Mouse (Mus musculus) CH12.LX (cell line): ENCODE measurements around the gene Cdh5. TPM values are rescaled to one million over a fixed set of nuclear protein-coding genes. Genes with fewer than 3 reads are reported as not detected.

Experiments
- DNase-seq: peaks from one replicate; pipeline ENCODE4 v3.0.0-alpha.2; 2013; ENCODE audit errors: extremely low read depth
- H3K27ac ChIP-seq: 2 replicates; pipeline ENCODE4 v1.5.1; 2012; ENCODE audit warnings: low read depth, mild to moderate bottlenecking, control low read depth, moderate library complexity; ENCODE audit not compliant: insufficient read depth
- H3K27me3 ChIP-seq: replicated peaks from 2 replicates; pipeline ENCODE3; 2012; ENCODE audit warnings: inconsistent platforms
- H3K36me3 ChIP-seq, 2 experiments: replicated peaks in 1 of 2; 2 replicates each; pipeline versions ENCODE3 to v1.6.1; 2012; ENCODE audit warnings: inconsistent platforms in 1 of 2, low read length in 1 of 2, mild to moderate bottlenecking in 1 of 2, mixed read lengths in 1 of 2, moderate library complexity in 1 of 2; ENCODE audit not compliant: control insufficient read depth in 1 of 2, insufficient read depth in 1 of 2
- H3K4me1 ChIP-seq, 2 experiments: 2 replicates each; pipeline ENCODE4 v1.6.1; 2012; ENCODE audit warnings: inconsistent platforms in 1 of 2, moderate library complexity in 1 of 2; ENCODE audit not compliant: insufficient read depth in 2 of 2, control insufficient read depth in 1 of 2
- H3K4me2 ChIP-seq: 2 replicates; pipeline ENCODE4 v1.6.1; 2012; ENCODE audit warnings: low read depth, mild to moderate bottlenecking, control low read depth; ENCODE audit not compliant: poor library complexity, insufficient read depth, severe bottlenecking
- H3K4me3 ChIP-seq, 3 experiments: fragments of 150-350 bp in 1 of 3; sonication (generic) in 1 of 3; replicated peaks in 1 of 3; 2 replicates each; pipeline versions ENCODE3 to v1.5.1; 2011 to 2012; ENCODE audit warnings: low read depth in 2 of 3, low read length in 2 of 3, mild to moderate bottlenecking in 2 of 3, moderate library complexity in 2 of 3, control low read depth in 1 of 3, improper control_type of control experiment in 1 of 3, inconsistent platforms in 1 of 3, mixed read lengths in 1 of 3; ENCODE audit not compliant: poor library complexity in 1 of 3
- H3K79me2 ChIP-seq: replicated peaks from 2 replicates; pipeline ENCODE4 v1.6.1; 2012; ENCODE audit warnings: mild to moderate bottlenecking, moderate library complexity; ENCODE audit not compliant: control insufficient read depth, poor library complexity, insufficient read depth, severe bottlenecking; ENCODE audit errors: extremely low read depth
- H3K9ac ChIP-seq: 2 replicates; pipeline ENCODE4 v1.6.1; 2012; ENCODE audit warnings: low read depth, mild to moderate bottlenecking, control low read depth, moderate library complexity; ENCODE audit not compliant: insufficient read depth
- H3K9me3 ChIP-seq: replicated peaks from 2 replicates; pipeline ENCODE3; 2012; ENCODE audit warnings: low read length, inconsistent platforms, mixed read lengths
- BHLHE40 ChIP-seq: IDR thresholded peaks from 2 replicates; pipeline ENCODE4 v1.6.1; 2011; ENCODE audit warnings: mild to moderate bottlenecking, low read depth, low read length, improper control_type of control experiment
- CHD1 ChIP-seq: IDR thresholded peaks from 2 replicates; pipeline ENCODE4 v1.6.1; 2012; ENCODE audit warnings: low read depth, low read length, improper control_type of control experiment, inconsistent platforms
- CHD2 ChIP-seq: IDR thresholded peaks from 2 replicates; pipeline ENCODE4 v1.6.1; 2011; ENCODE audit warnings: low read length, improper control_type of control experiment
- CTCF ChIP-seq, 2 experiments: IDR thresholded peaks in 1 of 2; conservative IDR thresholded peaks in 1 of 2; 2 replicates each; pipeline ENCODE4 v1.5.1; 2011 to 2012; ENCODE audit warnings: low read depth in 2 of 2, low read length in 2 of 2, improper control_type of control experiment in 1 of 2, inconsistent platforms in 1 of 2, mild to moderate bottlenecking in 1 of 2, moderate library complexity in 1 of 2
- E2F4 ChIP-seq: IDR thresholded peaks from 2 replicates; pipeline ENCODE4 v1.6.1; 2011; ENCODE audit warnings: low read depth, low read length, improper control_type of control experiment; ENCODE audit not compliant: insufficient replicate concordance
- ELF1 ChIP-seq: IDR thresholded peaks from 2 replicates; pipeline ENCODE4 v1.6.1; 2014; ENCODE audit warnings: low read depth, mild to moderate bottlenecking, inconsistent platforms, low read length, improper control_type of control experiment
- EP300 ChIP-seq: IDR thresholded peaks from 2 replicates; pipeline ENCODE4 v1.6.1; 2011; ENCODE audit warnings: low read length, improper control_type of control experiment
- ETS1 ChIP-seq: conservative IDR thresholded peaks from 2 replicates; pipeline ENCODE4 v1.6.1; 2012; ENCODE audit warnings: low read depth, mild to moderate bottlenecking, inconsistent platforms, low read length, improper control_type of control experiment, moderate library complexity
- GABPA ChIP-seq: IDR thresholded peaks from 2 replicates; pipeline ENCODE4 v1.6.1; 2012; ENCODE audit warnings: low read depth, low read length, improper control_type of control experiment, inconsistent platforms; ENCODE audit not compliant: insufficient replicate concordance
- IRF4 ChIP-seq: IDR thresholded peaks from 2 replicates; pipeline ENCODE4 v1.6.1; 2014; ENCODE audit warnings: low read depth, mild to moderate bottlenecking, inconsistent platforms, low read length, improper control_type of control experiment
- JUN ChIP-seq: IDR thresholded peaks from 2 replicates; pipeline ENCODE4 v1.6.1; 2011; ENCODE audit warnings: low read depth, mild to moderate bottlenecking, low read length, improper control_type of control experiment, moderate library complexity; ENCODE audit not compliant: insufficient read depth
- JUND ChIP-seq: conservative IDR thresholded peaks from 2 replicates; pipeline ENCODE4 v1.6.1; 2011; ENCODE audit warnings: low read depth, low read length, improper control_type of control experiment
- MAFK ChIP-seq: IDR thresholded peaks from 2 replicates; pipeline ENCODE4 v1.6.1; 2011; ENCODE audit warnings: low read length, improper control_type of control experiment; ENCODE audit not compliant: insufficient replicate concordance
- MAX ChIP-seq: IDR thresholded peaks from 2 replicates; pipeline ENCODE4 v1.6.1; 2011; ENCODE audit warnings: low read length, improper control_type of control experiment
- MAZ ChIP-seq: IDR thresholded peaks from 2 replicates; pipeline ENCODE4 v1.6.1; 2012; ENCODE audit warnings: low read depth, mild to moderate bottlenecking, inconsistent platforms, low read length, improper control_type of control experiment, moderate library complexity
- MXI1 ChIP-seq: IDR thresholded peaks from 2 replicates; pipeline ENCODE4 v1.6.1; 2011; ENCODE audit warnings: mild to moderate bottlenecking, low read depth, low read length, improper control_type of control experiment
- NELFE ChIP-seq: IDR thresholded peaks from 2 replicates; pipeline ENCODE4 v1.6.1; 2011; ENCODE audit warnings: low read depth, low read length, improper control_type of control experiment
- PAX5 ChIP-seq: IDR thresholded peaks from 2 replicates; pipeline ENCODE4 v1.6.1; 2012; ENCODE audit warnings: low read length, inconsistent platforms, mixed read lengths
- POLR2A ChIP-seq: IDR thresholded peaks from 2 replicates; pipeline ENCODE4 v1.6.1; 2011; ENCODE audit warnings: low read depth, mild to moderate bottlenecking, improper control_type of control experiment, low read length
- RAD21 ChIP-seq: IDR thresholded peaks from 2 replicates; pipeline ENCODE4 v1.6.1; 2011; ENCODE audit warnings: low read depth, mild to moderate bottlenecking, low read length, improper control_type of control experiment, moderate library complexity
- RCOR1 ChIP-seq: conservative IDR thresholded peaks from 2 replicates; pipeline ENCODE4 v1.6.1; 2012; ENCODE audit warnings: low read depth, mild to moderate bottlenecking, inconsistent platforms, low read length, improper control_type of control experiment
- SIN3A ChIP-seq: IDR thresholded peaks from 2 replicates; pipeline ENCODE4 v1.6.1; 2012; ENCODE audit warnings: low read length, improper control_type of control experiment, inconsistent platforms
- SMC3 ChIP-seq: IDR thresholded peaks from 2 replicates; pipeline ENCODE4 v1.6.1; 2011; ENCODE audit warnings: low read depth, low read length, improper control_type of control experiment
- TBP ChIP-seq: conservative IDR thresholded peaks from 2 replicates; pipeline ENCODE4 v1.6.1; 2011; ENCODE audit warnings: low read depth, low read length, improper control_type of control experiment
- TCF12 ChIP-seq: IDR thresholded peaks from 2 replicates; pipeline ENCODE4 v1.6.1; 2014; ENCODE audit warnings: low read depth, mild to moderate bottlenecking, inconsistent platforms, low read length, improper control_type of control experiment
- UBTF ChIP-seq: IDR thresholded peaks from 2 replicates; pipeline ENCODE4 v1.6.1; 2012; ENCODE audit warnings: low read depth, mild to moderate bottlenecking, inconsistent platforms, low read length, improper control_type of control experiment, moderate library complexity
- USF1 ChIP-seq: IDR thresholded peaks from 2 replicates; pipeline ENCODE4 v1.6.1; 2014; ENCODE audit warnings: low read depth, mild to moderate bottlenecking, inconsistent platforms, low read length, improper control_type of control experiment
- USF2 ChIP-seq: conservative IDR thresholded peaks from 2 replicates; pipeline ENCODE4 v1.6.1; 2011; ENCODE audit warnings: low read depth, low read length, improper control_type of control experiment
- ZC3H11A ChIP-seq: IDR thresholded peaks from 2 replicates; pipeline ENCODE4 v1.6.1; 2012; ENCODE audit warnings: low read depth, mild to moderate bottlenecking, inconsistent platforms, low read length, improper control_type of control experiment
- ZMIZ1 ChIP-seq: IDR thresholded peaks from 2 replicates; pipeline ENCODE4 v1.6.1; 2012; ENCODE audit warnings: low read depth, mild to moderate bottlenecking, inconsistent platforms, low read length, improper control_type of control experiment
- ZNF384 ChIP-seq: IDR thresholded peaks from 2 replicates; pipeline ENCODE4 v1.6.1; 2012; ENCODE audit warnings: low read depth, low read length, improper control_type of control experiment, inconsistent platforms
- dilution Hi-C: fragments of 300-500 bp; cut with MboI; formaldehyde crosslinking; loops from 2 replicates; pipeline ENCODE4 v1.14.3; 2020; ENCODE audit warnings: low sequenced_read_pairs; ENCODE audit not compliant: extremely low pct_unique_long_range_greater_than_20kb, extremely low pct_ligation_motif_present
- in situ Hi-C: fragments of 300-500 bp; cut with MboI; formaldehyde crosslinking; loops from 3 replicates; pipeline ENCODE4 v1.14.3; 2019; ENCODE audit warnings: low sequenced_read_pairs, low pct_ligation_motif_present, low pct_unique_long_range_greater_than_20kb, mixed read lengths
- polyA plus RNA-seq: library from polyadenylated mRNA; unstranded; fragments of >175 nt; gene quantifications from 2 replicates; pipeline ENCODE4 v1.2.1, GENCODE M21; 2012; ENCODE audit warnings: low read depth; ENCODE audit not compliant: insufficient read length
- total RNA-seq, 2 experiments: library from RNA; depleted of rRNA; stranded (reverse); fragments of 300-350 nt in 1 of 2; fragments of >200 nt in 1 of 2; gene quantifications; 2 replicates each; pipeline ENCODE4 v1.2.3; 2012 to 2014

The Cdh5 gene
- total and polyA plus RNA-seq, 3 experiments: 0.25 to 1.8 (median 0.48) TPM

GRCm38 (mm10) chr8:104143379-104143778 is 42.0 kb downstream of the Cdh5 start:
- no peaks in the 10 kb centered on the region for H3K9me3 ChIP-seq
- H3K4me2 ChIP-seq: no peak overlapping the region
- H3K4me1 ChIP-seq: peaks cover 14 to 24% of the 10 kb centered on the region in 2 experiments
- H3K36me3 ChIP-seq: peaks cover 0 to 9% of the 10 kb centered on the region in 2 experiments
- dilution Hi-C loops (no loop called here), in situ Hi-C loops (loop anchor here (5.0 kb wide), 1 partner anchor 46 kb away; no protein-coding TSS in a partner anchor)
- no peak for DNase-seq
- no peak overlapping the region for H3K4me3 ChIP-seq
- H3K27me3 ChIP-seq: no peaks in the 10 kb centered on the region
- H3K27ac ChIP-seq: no peak overlapping the region
- TF ChIP-seq ZNF384 (no peak), POLR2A (no peak), TCF12 (no peak), ZC3H11A (no peak), CHD1 (no peak), USF1 (no peak)
- no peaks in the 10 kb centered on the region for H3K79me2 ChIP-seq
- H3K9ac ChIP-seq: no peak overlapping the region

- H3K4me1 ChIP-seq: peaks cover 14 to 24% of the 10 kb centered on the region in 2 experiments
- DNase-seq: peak; percentile 81
- H3K4me3 ChIP-seq: no peak overlapping the region
- H3K4me2 ChIP-seq: no peak overlapping the region
- H3K27me3 ChIP-seq: no peaks in the 10 kb centered on the region
- H3K27ac ChIP-seq: no peak overlapping the region
- H3K79me2 ChIP-seq: no peaks in the 10 kb centered on the region
- dilution Hi-C loops (no loop called here), in situ Hi-C loops (loop anchor here (5.0 kb wide), 2 partner anchors 47 to 78 kb away; no protein-coding TSS in a partner anchor)
- no peaks in the 10 kb centered on the region for H3K9me3 ChIP-seq
- peaks cover 0 to 6% of the 10 kb centered on the region in 2 experiments for H3K36me3 ChIP-seq
- H3K9ac ChIP-seq: no peak overlapping the region
- peak; percentile 63 for TF ChIP-seq SMC3
- no peak for TF ChIP-seq ELF1
- TF ChIP-seq JUND: peak; percentile 99
- TF ChIP-seq USF1: no peak
- no peak for TF ChIP-seq USF2
- TF ChIP-seq RCOR1: no peak
- TF ChIP-seq BHLHE40: peak; percentile 41
- TF ChIP-seq PAX5: no peak
- peak; percentile 92 for TF ChIP-seq EP300
- peak; percentile 96 for TF ChIP-seq JUN
- TF ChIP-seq MAFK: 0 out of 2 replicates have a peak, but pooled peaks have one; percentile 36
- peak; percentile 77 for TF ChIP-seq IRF4
- TF ChIP-seq SIN3A: no peak
- peak in 1 of 2 experiments; percentile 67; a peak in 2 of 4 replicates for TF ChIP-seq CTCF (conservative IDR thresholded peaks at IDR 0.05 in 1 of 2, IDR thresholded peaks at IDR 0.05 in 1 of 2; ENCODE audit: low read depth in 2 of 2, low read length in 2 of 2)
- TF ChIP-seq TBP: 0 out of 2 replicates have a peak, but pooled peaks have one; percentile 17
- TF ChIP-seq RAD21: peak; percentile 67
- peak; percentile 63 for TF ChIP-seq ETS1
- TF ChIP-seq ZNF384: no peak
- TF ChIP-seq NELFE: no peak
- TF ChIP-seq GABPA: no peak
- TF ChIP-seq MAX: peak; percentile 44; the same call in 1 of the 2 replicates
- no peak for TF ChIP-seq ZMIZ1
- TF ChIP-seq CHD1: no peak
- no peak for TF ChIP-seq MXI1
- no peak for TF ChIP-seq UBTF
- no peak for TF ChIP-seq MAZ
- TF ChIP-seq POLR2A: no peak
- no peak for TF ChIP-seq CHD2
- no peak for TF ChIP-seq E2F4
- TF ChIP-seq ZC3H11A: no peak
These were observed 43.2 kb downstream of the Cdh5 start for GRCm38 (mm10) chr8:104144434-104145216.
